Mouse (Mus musculus): ENCODE data around the gene Gm11549.

Gene Gm11549

DNA sequence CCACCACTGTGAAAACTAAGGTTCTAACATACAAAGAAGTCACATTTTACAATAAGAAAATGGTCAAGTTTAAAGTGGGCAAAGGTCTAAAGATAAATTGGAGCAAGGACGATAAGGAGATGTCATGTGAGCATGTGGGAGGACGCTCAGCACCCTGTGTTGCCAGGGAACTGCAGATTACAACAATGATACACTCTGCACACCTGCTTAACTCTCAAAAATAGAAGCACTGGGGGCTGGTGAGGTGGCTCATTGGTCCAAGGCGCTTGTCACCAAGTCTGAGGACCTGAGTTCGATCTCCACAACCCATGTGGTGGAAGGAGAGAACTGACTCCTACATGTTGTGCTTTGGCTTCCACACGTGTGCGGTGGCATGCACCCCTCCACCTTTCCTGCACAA is 10.1 kb downstream of the Gm11549 start:
- no peak for DNase-seq

DNA sequence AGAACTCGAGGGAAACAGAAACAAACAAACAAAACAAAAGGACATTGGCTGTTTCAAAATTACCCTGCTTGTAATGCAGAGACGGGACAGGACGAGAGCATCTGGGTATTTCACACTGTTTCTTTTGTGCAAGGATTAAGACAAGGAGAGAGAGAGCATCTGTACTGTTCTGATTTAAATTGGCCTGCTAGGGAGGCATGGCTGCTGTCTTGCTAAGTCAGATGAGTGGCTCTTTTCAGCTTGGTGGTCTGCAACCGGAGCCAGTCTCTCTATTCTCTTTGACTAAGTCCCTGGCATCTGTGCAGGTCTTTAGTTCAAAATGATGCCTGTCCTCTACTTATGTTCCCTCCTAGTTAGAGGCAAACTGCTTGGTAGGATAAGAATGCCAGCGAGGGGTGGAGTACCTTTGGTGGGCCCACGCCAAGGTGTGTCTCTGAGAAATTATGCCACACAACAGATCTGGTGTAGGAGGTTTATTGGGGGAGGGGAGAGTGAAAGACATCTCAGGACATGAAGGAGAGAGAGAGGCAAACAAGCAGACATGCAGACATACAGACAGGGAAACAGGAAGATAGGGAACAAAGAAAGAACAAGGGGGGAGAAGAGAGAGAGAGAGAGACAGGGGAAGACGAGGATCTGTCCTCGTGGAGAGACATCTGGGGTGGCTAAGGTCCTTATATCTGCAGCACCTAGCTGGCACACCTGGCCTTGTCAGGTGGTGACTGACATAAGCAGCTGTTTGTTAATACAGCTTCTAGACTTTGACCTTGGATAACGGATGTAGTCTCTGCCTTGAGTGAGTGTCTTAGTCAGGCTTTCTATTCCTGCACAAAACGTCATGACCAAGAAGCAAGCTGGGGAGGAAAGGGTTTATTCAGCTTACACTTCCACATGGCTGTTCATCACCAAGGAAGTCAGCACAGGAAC is 15.5 kb downstream of the Gm11549 start:
- DNase-seq = no peak

DNA sequence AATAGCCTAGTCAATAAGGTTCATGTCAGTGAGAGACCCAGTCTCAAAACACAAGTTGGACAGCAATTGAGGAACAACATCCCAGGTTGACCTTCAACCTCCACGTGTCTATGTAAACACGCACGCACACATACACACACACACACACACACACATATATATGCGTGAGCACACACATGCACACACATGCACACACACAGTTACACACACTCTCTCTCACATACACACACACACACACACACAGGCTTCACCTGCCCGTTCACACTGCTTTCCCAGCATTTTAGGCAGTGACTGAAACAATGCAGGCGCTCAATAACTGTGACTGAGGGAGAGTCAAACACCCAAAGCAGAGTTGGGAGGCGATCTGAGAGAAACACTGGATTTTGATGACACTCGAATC is 16.3 kb downstream of the Gm11549 start:
- DNase-seq = no peak

DNA sequence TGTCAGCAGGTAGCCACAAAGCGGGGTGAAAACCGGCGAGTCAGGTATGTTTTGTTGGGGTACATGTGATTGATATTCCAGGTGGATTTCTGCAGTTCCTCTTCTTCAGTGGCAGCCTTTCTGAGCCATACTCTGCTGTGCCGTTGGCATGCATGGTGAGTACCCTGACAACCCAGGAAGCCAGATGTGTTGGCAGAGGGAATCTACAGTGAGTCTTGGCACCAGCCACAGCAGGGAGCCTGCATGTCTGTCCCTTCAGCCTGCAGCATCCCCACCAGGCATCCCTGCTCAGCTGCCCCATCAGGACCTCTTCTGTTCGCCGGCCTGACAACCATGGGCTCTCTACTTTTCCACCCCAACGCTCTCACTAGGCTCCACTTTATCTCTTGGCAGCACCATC is 20.1 kb downstream of the Gm11549 start:
- no peak for DNase-seq

DNA sequence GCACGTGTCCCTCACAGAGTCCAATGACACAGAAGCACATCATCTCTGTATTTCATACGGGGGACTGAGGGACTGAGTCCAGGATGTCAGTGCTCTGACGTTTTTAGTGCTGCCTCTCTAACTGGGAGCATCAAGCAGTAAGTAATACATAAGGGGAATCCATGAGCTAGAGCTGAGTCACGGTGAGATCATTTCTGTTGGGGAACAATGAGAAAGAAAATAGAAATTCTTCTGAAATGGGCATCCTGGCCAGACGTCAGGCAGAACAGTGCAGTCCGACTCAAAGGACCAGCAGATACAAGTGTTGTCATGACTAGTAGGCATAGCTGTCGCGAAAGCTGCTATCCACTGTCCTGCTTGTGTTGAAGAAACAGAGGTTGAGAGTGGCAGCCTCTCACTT is 20.6 kb downstream of the Gm11549 start:
- DNase-seq = no peak

DNA sequence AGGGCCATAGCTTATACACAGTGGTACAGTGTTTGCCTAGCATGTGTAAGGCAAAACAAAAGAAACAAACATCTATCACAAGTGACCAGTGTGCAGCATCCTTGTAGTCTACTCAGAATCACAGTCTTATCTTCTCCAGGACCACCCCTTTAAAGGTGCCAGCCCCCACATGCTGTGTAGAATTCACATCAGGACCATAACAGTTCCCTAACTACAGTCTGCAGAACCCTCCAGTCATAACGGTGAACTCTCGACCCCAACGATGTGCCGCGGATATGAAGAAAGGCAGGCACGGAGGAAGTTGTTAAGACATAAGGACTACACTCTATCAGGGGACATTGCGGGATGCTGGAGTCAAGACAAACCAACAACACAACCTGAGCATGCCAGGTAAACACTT is 22.2 kb downstream of the Gm11549 start:
- DNase-seq = no peak

DNA sequence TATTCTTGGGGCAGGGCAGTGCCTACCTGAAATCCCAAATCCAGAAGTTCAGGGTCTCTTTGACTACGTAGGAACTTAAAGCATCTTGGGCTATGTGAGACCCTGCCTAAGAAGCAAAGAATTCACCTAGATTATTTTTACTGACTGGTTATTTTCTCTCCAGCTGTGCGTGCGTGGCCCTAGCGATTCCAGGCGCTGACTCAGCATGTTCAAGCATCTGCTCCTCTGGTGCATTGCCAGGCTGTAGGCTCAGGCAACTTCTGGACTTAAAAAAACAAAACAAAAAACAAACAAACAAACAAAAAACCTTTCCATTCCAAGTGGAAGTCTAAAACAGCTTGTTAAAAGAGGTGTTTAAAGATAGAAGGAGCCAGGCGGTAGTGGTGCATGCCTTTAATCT is 23.4 kb downstream of the Gm11549 start:
- no peak for DNase-seq

DNA sequence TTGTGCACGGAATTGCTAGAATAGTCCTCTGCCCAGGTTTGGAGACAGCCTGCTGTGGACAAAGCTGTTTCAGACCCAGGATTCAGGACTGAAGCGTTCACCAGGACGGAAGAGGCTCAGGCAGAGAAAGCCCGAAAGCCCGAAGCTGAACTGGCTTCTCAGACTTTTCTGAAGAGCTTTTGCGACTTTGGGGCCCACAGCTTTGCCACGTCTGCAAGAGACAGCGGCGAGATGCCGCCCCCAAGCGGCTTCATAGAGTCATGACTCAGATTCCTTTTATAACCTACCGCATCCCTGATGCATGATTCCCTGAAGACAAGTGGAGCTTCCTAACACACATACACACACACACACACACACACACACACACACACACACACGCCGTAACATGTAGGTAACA is 24.9 kb downstream of the Gm11549 start:
- DNase-seq = peak; percentile 52

DNA sequence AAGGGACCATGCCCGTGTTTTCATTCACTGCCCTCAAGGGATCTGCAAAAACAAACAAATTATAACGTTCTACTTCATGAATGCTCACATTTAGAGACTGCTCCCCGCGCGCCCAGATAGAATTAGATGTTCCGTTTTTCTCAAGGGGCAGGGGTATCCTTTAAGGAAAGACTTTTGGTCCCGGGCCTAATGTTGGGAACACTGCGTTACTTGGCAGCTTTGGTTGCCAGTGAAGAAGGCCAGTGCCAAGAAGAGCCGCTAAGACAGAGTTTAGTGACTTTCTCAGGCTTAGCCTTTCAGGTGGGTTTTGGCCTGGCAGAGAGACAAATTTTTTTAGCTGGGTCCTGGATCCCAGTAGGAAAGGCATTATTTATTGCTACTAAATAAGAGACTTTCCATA is 25.3 kb downstream of the Gm11549 start:
- no peak for DNase-seq

DNA sequence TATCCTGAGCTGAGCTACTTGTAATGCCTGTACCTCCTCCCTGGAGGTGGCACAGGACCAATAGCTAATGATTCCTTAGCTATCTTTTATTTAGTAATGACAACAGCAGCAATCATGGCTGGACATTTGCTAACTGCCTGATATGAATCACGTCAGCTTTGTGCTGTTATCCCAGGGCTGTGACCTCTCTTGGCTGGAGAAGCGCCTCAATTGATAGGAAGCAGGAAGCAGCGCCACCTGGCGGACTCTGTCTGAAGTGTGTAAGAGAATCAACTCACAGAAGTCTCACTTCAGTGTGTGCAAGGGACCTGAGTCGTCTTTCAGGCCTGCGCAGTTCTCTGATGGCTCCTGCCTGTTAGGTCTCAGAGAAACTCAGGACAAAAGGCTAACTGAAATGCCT is 26.2 kb downstream of the Gm11549 start:
- peak; percentile 87 for DNase-seq

DNA sequence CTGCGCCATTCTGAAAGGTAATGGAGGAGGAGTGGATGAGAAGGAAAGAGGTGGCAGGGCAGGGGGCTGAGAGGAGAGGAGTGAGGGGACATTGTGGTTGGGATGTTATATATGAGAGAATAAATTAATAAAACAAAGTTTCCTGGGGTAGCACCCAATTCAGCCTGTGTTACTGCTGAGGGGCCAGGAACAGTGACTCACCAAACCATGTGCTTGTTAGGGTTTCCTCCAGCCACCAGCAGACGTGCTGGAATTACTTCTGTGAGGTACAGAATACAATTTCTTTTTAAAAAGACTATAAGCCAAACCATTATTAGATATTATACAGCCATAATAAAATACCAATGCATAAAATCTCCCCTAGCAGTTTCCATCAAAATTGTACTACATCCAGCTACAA is 27.0 kb downstream of the Gm11549 start:
- no peak for DNase-seq

DNA sequence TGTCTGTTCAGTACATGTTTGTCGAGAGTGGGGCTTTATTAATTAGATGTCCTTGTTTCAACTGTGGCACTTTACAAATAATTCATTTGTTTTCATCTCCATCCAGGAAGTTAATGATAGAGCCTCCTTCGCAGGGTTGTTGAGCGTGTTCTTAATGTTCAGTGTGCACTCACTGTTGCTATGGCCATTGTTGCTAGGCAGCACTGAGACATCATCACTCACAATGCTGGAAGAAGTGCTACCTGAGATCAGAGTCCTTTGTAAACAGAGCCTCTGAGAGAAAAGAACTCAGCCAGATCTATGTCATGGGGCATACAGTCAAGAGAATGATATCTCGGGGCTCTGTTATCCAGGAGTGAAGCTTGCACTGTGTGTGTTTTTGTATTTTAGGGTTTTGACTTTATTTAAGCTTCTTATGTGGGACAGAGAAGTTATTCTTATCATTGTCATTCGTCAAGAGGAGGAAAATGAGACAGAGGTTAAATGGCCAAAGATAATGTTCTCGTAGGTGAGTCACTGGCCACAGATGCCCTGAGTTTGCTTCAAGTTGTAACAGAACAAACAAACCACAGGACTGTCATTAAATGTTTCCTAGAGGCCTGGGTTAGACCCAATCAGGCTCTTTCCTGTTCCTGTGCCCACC is 27.9 kb downstream of the Gm11549 start:
- no peak for DNase-seq

DNA sequence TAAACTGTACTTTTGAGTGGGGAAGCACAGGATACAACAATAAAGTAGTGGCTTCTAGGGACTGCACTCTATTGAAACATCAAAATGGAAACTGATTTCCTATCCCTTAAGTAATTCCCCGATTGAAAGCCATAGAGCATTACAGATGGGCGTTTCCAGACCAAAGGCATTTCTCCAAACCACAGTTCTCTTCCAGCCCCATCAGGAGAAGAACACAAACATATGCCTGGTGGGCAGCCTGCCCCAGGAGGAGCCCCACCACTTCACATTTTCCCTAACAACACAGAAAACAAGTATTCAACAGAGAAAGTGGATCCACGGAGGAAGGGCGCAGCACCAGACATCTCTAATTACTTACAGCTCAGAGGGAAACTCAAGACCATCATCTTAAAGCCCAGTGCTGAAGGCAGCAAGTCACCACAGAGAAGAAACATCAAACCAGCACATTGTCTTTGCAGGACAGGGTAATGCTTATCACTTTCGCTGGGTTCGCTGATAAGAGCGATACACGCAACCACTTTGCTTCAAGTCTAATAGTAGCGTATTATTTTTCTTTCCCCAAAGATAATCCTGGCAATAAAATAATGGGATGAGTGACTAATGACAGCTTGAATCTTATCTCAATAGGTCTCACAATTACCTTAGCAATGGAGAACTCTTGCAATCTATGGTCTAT is 28.8 kb downstream of the Gm11549 start:
- no peak for DNase-seq

DNA sequence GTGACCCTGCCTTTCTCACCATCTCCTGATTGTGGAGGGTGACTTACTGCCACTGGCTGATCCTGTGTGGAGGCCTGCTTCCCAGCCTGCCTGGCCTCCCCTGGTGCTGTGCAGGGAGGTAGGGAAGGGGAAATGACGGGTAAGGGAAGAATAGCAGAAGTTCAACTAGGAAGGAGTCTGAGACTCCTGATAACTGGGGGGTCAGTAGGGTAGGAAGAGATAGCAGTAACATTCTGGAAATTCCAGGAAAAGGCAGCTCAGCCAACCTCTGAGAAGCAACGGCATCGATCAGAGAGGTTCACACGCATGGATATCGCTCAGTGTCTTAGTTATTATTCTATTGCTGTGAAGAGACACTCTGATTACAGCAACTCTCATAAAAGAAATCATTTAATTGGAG is 30.1 kb downstream of the Gm11549 start:
- no peak for DNase-seq

DNA sequence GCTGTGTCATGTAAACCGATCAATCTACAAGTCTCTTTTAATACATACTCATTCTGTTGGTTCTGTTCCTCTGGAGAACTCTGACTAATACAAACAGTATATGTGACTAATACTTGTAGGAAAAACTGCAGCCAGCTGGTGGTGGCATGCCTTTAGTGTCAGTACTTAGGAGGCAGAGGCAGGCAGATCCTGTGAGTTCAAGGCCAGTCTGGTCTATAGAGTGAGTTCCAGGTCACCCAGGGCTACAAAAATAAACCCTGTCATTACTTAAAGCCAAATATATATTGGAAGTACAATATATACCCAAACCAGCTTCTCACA is 32.1 kb downstream of the Gm11549 start:
- DNase-seq = no peak

DNA sequence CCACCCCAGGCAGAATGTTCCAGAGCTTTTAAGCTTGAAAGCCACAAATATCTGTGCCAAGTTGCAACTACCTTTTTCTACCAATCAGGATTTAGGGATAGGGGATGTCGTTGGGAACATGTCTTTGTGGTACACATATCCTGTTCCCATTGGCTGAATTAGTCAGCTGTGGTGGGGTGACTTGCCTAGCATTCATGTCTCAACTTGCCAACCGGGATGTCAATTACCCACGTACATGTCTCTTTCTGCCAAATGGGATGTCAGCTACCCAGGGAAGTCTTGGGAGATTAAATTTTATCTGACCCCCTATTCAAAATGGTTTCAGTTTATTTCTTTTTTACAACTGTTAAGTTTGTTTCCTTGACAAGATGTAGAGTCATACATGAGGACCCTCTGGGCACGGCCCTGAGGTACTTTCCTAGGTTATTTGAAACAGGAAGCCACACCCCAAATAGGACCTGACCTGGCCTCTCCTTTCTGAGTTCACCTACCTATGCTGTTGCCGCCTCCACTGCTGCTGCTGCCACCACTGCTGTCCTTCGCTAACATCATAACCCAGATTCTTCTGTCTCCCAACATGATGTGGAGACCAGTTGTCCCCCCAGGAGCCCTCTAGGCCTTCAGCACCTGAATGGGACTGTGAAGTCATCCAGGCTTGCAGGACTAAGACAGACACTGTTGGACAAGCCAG is 32.6 kb downstream of the Gm11549 start:
- no peak for DNase-seq

DNA sequence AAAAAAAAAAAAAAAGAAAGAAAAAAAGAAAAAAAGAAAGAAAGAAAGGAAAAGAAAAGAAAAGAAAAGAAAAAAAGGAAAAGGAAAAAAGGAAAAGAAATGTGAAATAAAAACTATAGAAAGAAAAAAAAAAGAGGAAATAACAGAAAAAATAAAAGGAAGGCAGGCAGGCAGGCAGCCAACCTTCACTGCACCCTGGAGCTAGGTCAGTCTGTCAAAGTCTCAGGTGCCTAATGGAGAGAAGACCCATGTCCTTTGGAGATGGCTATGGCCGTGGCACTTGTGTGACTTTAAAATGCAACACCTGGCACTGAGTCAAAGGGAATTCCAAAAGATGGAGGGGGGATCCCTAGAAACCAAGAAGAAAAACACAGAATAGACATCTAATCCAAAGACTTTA is 33.2 kb downstream of the Gm11549 start:
- DNase-seq = no peak

DNA sequence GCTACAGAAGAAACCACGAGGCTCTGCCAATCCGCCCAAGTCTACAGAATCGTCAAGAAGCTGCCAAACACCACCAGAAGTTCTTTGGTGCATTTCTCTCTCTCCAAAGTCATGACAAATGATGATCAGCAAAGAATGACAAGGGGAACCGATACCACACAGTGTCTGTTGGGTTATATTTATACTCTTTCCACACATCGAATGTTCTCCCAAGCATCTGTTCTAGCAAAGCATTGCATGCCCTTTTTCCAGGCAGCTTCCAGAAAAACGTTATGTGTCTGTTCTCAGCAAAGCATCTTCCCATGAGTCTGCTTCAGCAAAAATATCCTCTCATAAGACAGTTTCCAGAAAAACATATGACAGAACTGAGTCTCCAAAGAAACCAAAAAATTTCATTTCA is 34.7 kb downstream of the Gm11549 start:
- DNase-seq = no peak

DNA sequence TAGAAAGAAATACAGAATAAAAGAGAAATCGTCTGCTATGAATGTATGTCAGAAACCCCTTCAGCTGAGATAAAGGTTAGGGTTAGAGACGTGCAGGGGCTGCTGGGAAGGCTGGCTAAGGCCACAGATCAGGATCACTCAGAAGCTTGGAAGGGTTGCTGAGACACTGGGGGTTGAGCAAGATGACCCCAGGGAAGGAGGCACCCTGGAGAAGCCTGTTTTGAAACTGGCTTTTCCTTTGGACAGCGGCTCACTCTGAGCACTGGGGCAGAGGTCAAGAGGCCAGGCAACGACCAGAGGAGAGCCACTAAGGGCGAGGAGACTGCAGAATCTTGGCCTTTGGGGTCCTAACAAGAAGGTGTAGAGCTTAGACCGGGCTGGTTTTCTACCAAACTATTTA is 35.4 kb downstream of the Gm11549 start:
- DNase-seq = no peak

DNA sequence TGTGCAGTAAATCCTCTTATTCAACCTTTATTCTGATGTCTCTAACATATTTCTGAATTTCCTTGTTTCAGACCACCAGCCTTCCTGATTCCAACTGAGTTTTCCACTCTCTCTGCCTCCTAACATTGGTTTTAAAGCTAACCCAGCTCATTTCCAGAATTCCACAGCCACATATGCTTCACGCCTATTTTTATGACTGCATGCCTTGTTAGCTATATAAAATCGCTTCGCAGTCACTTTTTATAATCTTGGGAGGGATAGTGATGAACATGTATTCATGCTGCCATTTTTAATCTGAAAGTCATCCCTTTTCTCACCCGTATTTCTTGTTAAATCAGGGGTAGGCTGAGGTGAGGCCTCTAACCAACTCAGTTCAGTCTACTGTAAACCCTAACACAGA is 37.3 kb downstream of the Gm11549 start:
- DNase-seq = no peak

DNA sequence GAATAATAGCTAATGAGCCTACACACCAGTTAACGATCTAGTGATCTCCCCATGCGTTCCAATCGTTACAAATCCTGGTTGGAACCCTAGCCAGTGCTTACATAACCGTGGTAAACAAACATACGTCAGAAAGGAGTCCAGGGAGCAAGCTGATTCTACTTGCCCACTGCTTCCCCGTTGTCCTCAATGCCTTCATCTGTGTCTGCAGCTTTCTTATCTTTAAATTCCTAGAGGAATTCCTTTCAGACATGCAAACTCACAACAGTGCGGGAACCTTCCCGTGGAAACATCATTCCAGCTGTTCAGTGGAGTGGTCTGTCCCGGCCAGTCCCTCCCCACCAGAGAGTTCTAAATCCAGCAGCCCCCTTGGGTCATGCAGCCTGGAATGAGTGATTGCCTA is 38.7 kb downstream of the Gm11549 start:
- no peak for DNase-seq

DNA sequence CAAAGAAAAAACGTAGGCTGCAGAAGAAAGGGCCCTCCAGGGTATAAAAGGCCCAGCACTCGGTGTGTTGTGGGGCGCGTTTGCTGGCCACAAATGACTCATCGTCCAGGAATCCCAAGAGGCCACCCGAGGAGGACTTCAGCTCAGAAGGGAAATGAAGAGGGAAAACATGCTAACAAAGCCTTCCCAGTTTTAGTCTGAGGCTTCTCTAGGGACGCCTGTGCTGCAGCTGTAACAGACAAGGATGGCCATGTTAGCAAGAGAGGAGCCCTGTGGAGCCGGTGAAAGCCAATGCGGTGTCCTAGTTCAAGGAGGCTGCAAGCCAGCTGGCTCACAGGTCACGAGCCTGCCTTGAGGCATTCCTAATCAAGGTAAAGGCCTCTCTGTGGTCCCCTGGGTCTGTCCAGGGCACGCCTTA is 39.8 kb downstream of the Gm11549 start:
- DNase-seq = peak; percentile 36

DNA sequence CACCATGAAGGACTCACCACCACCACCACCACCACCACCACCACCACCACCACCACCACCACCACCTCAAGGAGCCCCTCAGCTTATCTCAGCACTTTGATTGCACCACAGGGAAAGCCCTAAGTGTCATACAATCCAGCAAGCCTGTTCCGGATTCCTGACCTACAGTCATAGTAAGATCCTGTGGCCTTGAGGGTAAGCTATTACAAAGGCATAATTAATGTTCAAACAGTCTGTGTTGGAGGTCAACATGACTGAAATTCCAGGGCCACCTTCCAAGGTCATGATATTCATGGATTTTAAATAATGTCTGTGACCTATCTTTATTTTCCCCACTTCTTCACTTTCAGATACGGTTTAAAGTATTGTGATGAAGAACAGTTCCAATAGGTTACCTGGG is 41.1 kb downstream of the Gm11549 start:
- peak; percentile 29 for DNase-seq

DNA sequence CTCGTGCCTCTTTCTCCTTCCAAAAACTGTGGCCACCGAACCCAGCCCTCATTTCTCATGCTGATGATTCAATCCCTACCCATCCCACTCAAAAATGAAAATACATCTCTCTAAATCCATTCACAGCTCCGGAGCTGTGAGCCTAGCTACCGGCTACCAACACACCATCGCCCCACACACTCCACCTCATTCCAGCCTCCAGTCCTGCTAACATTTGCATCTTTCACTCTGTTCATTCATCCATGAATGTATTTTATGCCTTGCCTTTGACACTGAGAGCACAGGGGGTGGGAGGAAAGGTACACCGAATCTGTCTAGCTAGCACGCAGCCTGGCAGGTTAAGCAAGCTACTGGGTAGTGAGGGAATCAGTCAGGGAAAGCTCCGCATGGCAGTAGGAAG is 42.8 kb downstream of the Gm11549 start:
- DNase-seq = peak; percentile 18

All from kidney, adult 9 months (tissue).